Mouse (Mus musculus) heart, embryonic 16.5 days (tissue): ENCODE data around the gene Tbc1d17. TPM values are rescaled to one million over a fixed set of nuclear protein-coding genes. Genes with fewer than 3 reads are reported as not detected.

Experiments used
- ATAC-seq: fragments of 200-750 bp; cut with Nextera tagmentation; replicated peaks from 2 replicates; pipeline ENCODE4 v1.8.0; 2017; ENCODE audit warnings: moderate number of reproducible peaks; ENCODE audit not compliant: insufficient read depth, low FRiP score; ENCODE audit errors: extremely low read depth
- H3K27ac ChIP-seq: fragments of 300-500 bp; sonication (generic); 2 replicates; pipeline ENCODE4 v1.5.1; 2014; ENCODE audit warnings: mild to moderate bottlenecking, low read length, control low read depth, moderate library complexity
- H3K27me3 ChIP-seq: fragments of 300-500 bp; sonication (generic); 2 replicates; pipeline ENCODE4 v1.6.1; 2014; ENCODE audit warnings: low read length, mixed read lengths; ENCODE audit not compliant: control insufficient read depth, insufficient read depth
- H3K36me3 ChIP-seq: fragments of 300-500 bp; sonication (generic); 2 replicates; pipeline ENCODE4 v1.6.1; 2014; ENCODE audit not compliant: control insufficient read depth, insufficient read depth
- H3K4me1 ChIP-seq: fragments of 300-500 bp; sonication (generic); 2 replicates; pipeline ENCODE4 v1.6.1; 2014; ENCODE audit warnings: low read length, mixed read lengths; ENCODE audit not compliant: control insufficient read depth, insufficient read depth
- H3K4me2 ChIP-seq: fragments of 300-500 bp; sonication (generic); 2 replicates; pipeline ENCODE4 v1.6.1; 2014; ENCODE audit warnings: low read depth, mild to moderate bottlenecking, control low read depth, low read length
- H3K4me3 ChIP-seq: fragments of 300-500 bp; sonication (generic); 2 replicates; pipeline ENCODE4 v1.5.1; 2014; ENCODE audit warnings: mild to moderate bottlenecking, control low read depth, low read length
- H3K9ac ChIP-seq: fragments of 300-500 bp; sonication (generic); 2 replicates; pipeline ENCODE4 v1.6.1; 2014; ENCODE audit warnings: low read length, control low read depth
- H3K9me3 ChIP-seq: fragments of 300-500 bp; sonication (generic); replicated peaks from 2 replicates; pipeline ENCODE4 v1.6.1; 2016; ENCODE audit warnings: low read length; ENCODE audit not compliant: control insufficient read depth
- WGBS: fragments of 180-500 bp; shearing (Covaris S2); extraction: QIAGEN DNeasy Blood & Tissue Kit; methylation state at CpG from one replicate; pipeline ENCODE4 v1.1.7; 2014; 5-methylcytosine and 5-hydroxymethylcytosine counted together
- polyA plus RNA-seq: library from polyadenylated mRNA; unstranded; fragments of >200 nt; fragmentation: Nextera tagmentation; extraction: Ambion mirVana; gene quantifications from 2 replicates; pipeline ENCODE4 v1.2.1, GENCODE M21; 2015

Tbc1d17 gene
- polyA plus RNA-seq, 1 experiment from 2014 or later: 60.5 TPM

GRCm38 (mm10) chr7:44857042-44857552, 8.2 kb upstream of the Tbc1d17 start, which contains the start of gene Pnkp:
Pnkp (plus strand) TSS chr7:44857139.
- H3K4me3 ChIP-seq: peak within 1 kb of the TSS; percentile 63
- H3K4me1 ChIP-seq: peaks cover 26% of the 10 kb centered on the region
- ATAC-seq: peak; percentile 11; the same call in 1 of the 2 replicates

GRCm38 (mm10) chr7:44856265-44856916, 7.5 kb upstream of the Tbc1d17 start:
- H3K4me1 ChIP-seq: peaks cover 30% of the 10 kb centered on the region
- H3K27me3 ChIP-seq: no peaks in the 10 kb centered on the region
- 54% methylated on average over 9 of the region's 9 CpGs for WGBS
- H3K9me3 ChIP-seq: no peaks in the 10 kb centered on the region
- H3K27ac ChIP-seq: peak overlapping the region; percentile 82
- H3K36me3 ChIP-seq: no peaks in the 10 kb centered on the region
- H3K9ac ChIP-seq: peak overlapping the region; percentile 83
- H3K4me2 ChIP-seq: peak overlapping the region; percentile 75
- ATAC-seq: no peak
- H3K4me3 ChIP-seq: peak overlapping the region; percentile 63

More at GRCm38 (mm10) chr7:44857042-44857552, 8.2 kb upstream of the Tbc1d17 start, which contains the start of gene Pnkp:
- under 1% methylated on average over 32 of the region's 32 CpGs for WGBS
- H3K27ac ChIP-seq: peak within 1 kb of the TSS; percentile 82
- H3K9me3 ChIP-seq: no peaks in the 10 kb centered on the region
- H3K4me2 ChIP-seq: peak within 1 kb of the TSS; percentile 75
- peaks cover 1% of the 10 kb centered on the region for H3K36me3 ChIP-seq
- no peaks in the 10 kb centered on the region for H3K27me3 ChIP-seq
- H3K9ac ChIP-seq: peak within 1 kb of the TSS; percentile 83

GRCm38 (mm10) chr7:44855036-44855435, 6.2 kb upstream of the Tbc1d17 start:
- H3K4me1 ChIP-seq: peaks cover 39% of the 10 kb centered on the region
- H3K27ac ChIP-seq: peak overlapping the region; percentile 94
- H3K9ac ChIP-seq: peak overlapping the region; percentile 79
- no peaks in the 10 kb centered on the region for H3K36me3 ChIP-seq
- no peaks in the 10 kb centered on the region for H3K9me3 ChIP-seq
- peak overlapping the region; percentile 94 for H3K4me2 ChIP-seq
- H3K4me3 ChIP-seq: peak overlapping the region; percentile 60
- WGBS: 39% methylated on average over 10 of the region's 10 CpGs
- H3K27me3 ChIP-seq: no peaks in the 10 kb centered on the region
- ATAC-seq: 0 out of 2 replicates have a peak, but pooled peaks have one; percentile 0

GRCm38 (mm10) chr7:44854356-44855031, 5.6 kb upstream of the Tbc1d17 start:
- no peaks in the 10 kb centered on the region for H3K36me3 ChIP-seq
- peak; percentile 58 for ATAC-seq
- H3K9ac ChIP-seq: peak overlapping the region; percentile 79
- under 1% methylated on average over 45 of the region's 45 CpGs for WGBS
- no peaks in the 10 kb centered on the region for H3K9me3 ChIP-seq
- H3K4me1 ChIP-seq: peaks cover 39% of the 10 kb centered on the region
- H3K27ac ChIP-seq: peak overlapping the region; percentile 94
- no peaks in the 10 kb centered on the region for H3K27me3 ChIP-seq
- peak overlapping the region; percentile 94 for H3K4me2 ChIP-seq
- peak overlapping the region; percentile 60 for H3K4me3 ChIP-seq

DNA sequence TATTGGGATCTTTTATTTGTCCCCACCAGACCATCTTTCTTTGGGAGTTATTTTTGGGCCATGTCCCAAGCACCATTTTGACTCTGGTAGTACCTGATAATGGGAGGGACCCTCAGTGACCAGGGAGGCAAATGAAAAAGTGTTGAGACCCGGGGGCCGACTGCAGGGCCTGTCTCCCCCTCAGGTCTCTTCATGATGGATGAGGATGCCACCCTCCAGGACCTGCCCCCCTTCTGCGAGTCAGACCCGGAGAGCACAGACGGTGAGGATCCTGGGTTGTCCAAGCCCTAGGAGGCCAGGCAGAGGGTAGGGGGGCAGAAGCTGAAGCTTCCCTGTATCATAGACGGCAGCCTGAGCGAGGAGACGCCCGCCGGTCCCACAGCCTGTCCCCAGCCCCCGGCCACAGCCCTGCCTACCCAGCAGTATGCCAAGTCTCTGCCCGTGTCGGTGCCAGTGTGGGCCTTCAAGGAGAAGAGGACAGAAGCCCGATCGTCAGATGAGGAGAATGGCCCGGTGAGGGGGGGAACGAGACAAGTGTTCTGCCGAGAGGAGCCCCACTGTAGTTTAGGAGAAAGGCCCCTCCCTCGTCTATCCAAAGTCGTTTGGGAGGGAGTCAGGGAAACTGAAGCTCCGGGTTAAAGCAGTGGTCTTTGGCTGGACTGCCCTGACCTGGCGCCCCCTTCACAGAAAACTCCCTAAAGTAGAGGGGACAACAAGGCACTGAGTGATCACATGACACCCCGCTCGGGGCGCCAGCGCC, 4.9 kb upstream of the Tbc1d17 start:
- H3K4me1 ChIP-seq: peaks cover 39% of the 10 kb centered on the region

GRCm38 (mm10) chr7:44853065-44853464, 4.2 kb upstream of the Tbc1d17 start:
- 87% methylated on average over 2 of the region's 2 CpGs for WGBS
- Histone ChIP-seq H3K9me3 (no peaks in the 10 kb centered on the region), H3K9ac (no peak overlapping the region), H3K27ac (no peak overlapping the region), H3K4me2 (no peak overlapping the region), H3K4me1 (peaks cover 40% of the 10 kb centered on the region), H3K4me3 (no peak overlapping the region), H3K36me3 (no peaks in the 10 kb centered on the region), H3K27me3 (no peaks in the 10 kb centered on the region)
- ATAC-seq: no peak

More for the DNA sequence above, 4.9 kb upstream of the Tbc1d17 start:
- ATAC-seq: no peak
- Histone ChIP-seq H3K36me3 (no peaks in the 10 kb centered on the region), H3K27me3 (no peaks in the 10 kb centered on the region), H3K9me3 (no peaks in the 10 kb centered on the region), H3K4me3 (peak overlapping the region; percentile 60), H3K9ac (peak overlapping the region; percentile 79), H3K27ac (peak overlapping the region; percentile 94), H3K4me2 (peak overlapping the region; percentile 94)
- 30% methylated on average over 26 of the region's 26 CpGs for WGBS

GRCm38 (mm10) chr7:44852259-44853027, 3.6 kb upstream of the Tbc1d17 start:
- Histone ChIP-seq H3K9ac (no peak overlapping the region), H3K36me3 (no peaks in the 10 kb centered on the region), H3K4me3 (no peak overlapping the region), H3K27ac (no peak overlapping the region), H3K27me3 (no peaks in the 10 kb centered on the region), H3K4me2 (no peak overlapping the region), H3K9me3 (no peaks in the 10 kb centered on the region), H3K4me1 (peaks cover 43% of the 10 kb centered on the region)
- ATAC-seq: no peak
- WGBS: 84% methylated on average over 36 of the region's 36 CpGs

- Histone ChIP-seq H3K4me3 (no peak overlapping the region), H3K9me3 (no peaks in the 10 kb centered on the region), H3K4me2 (no peak overlapping the region), H3K36me3 (no peaks in the 10 kb centered on the region), H3K9ac (no peak overlapping the region), H3K27ac (no peak overlapping the region), H3K4me1 (peaks cover 44% of the 10 kb centered on the region), H3K27me3 (no peaks in the 10 kb centered on the region)
- WGBS: 90% methylated on average over 12 of the region's 12 CpGs
- ATAC-seq: no peak
Measured at GRCm38 (mm10) chr7:44851625-44852234, 2.9 kb upstream of the Tbc1d17 start.
